Mouse (Mus musculus) lung, adult 18-20 months (tissue): Measurements from ENCODE around the gene Ccdc148.
A peak's percentile ranks its signal among the peaks of the same experiment; 100 is the strongest.

Experiments used
- DNase-seq, 2 experiments: peaks; one replicate each; pipeline ENCODE4 v3.0.0; 2022; ENCODE audit warnings: mixed read lengths in 2 of 2

The Ccdc148 gene

DNA sequence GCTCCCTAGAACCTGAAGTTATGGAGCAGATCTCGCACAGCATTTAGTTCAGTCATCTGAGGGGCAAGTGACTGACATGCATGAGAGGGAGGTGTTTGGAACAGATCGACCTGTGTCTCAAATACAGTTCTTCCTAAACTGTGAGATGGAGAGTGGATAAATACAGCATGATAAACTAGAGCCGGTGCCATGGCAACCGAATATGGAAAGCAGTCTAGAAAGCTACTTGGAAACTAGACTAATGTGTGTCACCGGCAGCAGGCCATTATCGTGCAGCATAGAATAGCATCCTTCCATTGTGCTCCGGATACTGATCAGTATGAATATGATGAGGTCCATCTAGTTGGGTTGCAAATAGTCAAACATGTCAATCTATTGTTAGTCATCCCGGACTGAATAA lies 17.7 kb upstream of the Ccdc148 start:
- no peak for DNase-seq

DNA sequence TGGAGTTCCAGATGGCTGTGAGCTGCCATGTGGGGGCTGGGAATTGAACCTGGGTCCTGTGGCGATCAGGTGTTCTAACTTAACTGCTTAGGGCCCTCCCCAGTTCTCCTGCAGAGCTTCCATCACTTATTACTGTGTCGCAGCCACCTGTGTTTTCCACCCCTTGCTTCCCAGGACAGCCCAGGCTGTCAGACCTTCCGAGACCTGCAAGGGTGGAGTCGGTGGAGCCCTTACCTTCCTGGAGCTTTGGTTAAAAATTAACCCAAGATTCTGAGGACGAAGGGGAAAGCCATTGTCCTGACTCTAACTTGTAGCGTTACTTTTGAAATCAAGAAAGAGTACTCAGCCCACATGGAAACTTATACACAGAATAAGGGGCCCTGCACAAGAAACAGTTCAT lies 15.4 kb upstream of the Ccdc148 start:
- no peak for DNase-seq

DNA sequence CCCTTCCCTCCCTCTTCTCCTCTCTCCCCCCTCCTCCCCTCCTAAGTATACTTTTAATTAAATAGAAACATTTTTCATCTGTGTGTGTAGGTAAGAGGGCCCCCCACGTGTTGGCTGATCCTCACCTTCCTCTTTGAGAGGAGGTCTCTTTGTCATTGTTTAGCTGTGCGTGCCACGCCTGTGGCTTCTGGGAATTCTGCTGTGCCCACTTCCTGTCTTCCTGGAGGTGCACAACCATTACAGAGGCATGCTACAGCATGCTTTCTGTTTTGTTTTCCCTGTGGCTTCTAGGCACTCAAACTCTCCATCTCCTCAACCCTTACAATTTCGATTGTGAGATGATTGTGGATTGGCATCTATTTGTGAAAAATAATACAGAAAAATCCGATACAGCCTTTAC lies 11.1 kb upstream of the Ccdc148 start:
- peak; percentile 49 to 74 for DNase-seq

DNA sequence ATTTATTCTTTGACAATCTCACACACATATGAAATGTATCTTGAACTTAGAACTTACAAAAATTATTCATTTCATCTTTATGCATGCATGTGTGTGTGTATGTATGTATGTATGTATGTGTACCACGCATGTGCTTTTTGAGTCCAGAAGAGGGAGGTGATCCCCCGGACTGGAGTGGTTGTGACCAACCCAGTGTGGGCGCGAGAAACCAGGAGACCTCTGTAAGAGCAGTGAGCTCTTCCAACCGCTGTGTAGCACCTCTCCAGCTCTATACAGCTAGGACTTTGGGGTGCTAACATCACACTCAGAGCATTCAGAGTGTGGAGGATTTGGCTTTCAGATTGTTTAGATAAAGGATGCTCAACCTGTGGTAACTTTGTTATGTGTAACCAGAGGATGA lies 10.1 kb upstream of the Ccdc148 start:
- DNase-seq = no peak

DNA sequence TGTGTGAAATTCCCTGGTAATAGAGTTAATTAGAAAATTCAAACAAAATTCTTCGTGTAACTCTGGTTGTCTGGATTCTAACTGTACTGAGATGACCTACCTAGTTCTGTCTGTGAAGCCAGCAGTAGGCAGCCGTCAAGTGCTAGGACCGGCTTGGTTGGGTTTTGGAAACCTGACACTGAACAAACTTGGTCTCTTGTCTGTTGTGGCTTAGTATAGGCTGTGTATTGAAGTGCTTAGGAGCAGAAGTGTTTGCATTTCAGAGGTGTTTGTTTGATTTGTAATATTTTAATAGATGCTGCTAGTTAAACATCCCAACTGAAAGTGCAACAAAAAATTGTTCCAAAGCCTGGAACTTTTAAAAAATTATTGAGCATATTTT lies 9.7 kb upstream of the Ccdc148 start:
- DNase-seq = peak; percentile 66 to 78

DNA sequence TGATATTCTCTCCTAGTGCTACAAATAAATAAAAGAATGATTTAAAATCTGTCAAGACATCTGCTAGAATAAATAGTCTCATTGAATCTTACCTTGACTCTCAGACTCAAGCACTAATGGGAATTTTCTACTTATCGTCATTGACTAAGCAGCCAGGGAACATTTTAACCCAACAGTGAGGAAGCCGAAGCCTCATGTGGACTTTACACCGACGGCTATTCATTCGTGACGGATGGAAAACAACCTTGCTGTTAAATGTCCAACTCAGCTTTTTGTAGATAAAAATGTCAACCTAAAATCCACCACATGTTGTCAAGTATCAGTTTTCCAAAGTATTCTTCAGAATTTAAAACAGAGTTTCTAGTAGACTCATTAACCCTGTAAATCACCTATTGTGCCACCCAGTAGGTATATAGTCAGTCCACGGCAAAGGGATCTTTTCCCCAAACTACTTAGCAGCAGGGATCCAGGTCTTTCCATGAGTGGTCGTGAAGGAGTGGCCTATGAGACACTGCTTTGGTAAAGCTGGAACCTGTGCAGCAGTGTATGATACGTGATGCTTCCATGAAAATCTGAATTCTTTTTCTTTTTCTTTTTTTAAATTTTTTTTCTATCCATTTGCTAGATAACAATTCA lies 9.2 kb upstream of the Ccdc148 start:
- DNase-seq = no peak

DNA sequence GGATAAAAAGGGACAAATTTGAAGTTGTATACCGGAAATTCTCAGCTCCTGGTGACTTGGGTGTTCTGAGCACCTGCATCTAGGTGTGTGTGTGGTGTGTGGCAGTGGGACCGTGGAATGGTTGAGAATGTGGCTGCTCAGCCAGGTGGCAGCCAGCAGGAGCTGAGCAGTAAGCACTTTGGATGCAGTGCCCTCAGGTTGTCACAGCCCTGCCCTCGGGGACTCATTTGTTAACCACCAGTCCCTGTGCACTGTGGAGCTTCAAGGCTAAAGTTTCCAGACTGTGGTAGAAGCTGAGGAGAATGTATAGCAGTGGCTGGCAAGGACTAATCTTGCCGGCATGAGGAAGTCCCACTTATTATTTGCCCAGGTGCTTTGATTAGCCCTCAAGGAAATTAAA lies 7.3 kb upstream of the Ccdc148 start:
- no peak for DNase-seq

DNA sequence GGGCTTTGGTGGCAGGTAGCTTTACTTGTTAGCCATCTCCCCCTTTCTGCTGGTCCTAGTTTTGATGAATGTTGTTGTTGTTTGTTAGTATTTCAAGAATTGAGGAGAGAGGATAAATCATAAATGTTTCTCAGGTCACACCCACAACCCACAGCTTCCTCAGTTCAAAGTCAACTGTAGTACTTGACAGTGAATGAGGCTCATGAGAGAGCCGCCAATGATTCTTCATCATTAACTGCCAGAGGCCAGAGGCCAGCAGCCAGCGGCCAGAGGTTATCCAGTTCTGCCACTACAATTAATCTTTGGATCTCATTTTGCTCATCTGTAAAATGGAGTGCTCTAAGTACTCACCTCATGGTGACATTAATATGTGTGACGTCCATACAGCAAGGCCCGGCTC lies 6.5 kb upstream of the Ccdc148 start:
- DNase-seq = no peak

DNA sequence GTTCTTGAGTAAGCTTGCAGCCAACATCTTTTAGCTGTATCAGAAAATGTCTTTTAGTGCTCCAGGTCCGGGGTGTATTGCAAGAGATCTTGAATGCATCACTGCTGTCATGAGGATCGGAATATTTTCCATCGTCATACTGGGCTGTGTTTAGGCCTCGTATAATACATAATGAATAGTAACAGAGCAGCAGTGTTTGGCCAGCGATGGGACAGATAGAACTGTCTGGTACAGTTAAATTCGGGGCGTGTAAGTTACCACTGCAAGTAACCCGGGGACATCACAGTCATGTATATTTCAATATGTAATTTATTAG lies 1.8 kb upstream of the Ccdc148 start:
- no peak for DNase-seq

DNA sequence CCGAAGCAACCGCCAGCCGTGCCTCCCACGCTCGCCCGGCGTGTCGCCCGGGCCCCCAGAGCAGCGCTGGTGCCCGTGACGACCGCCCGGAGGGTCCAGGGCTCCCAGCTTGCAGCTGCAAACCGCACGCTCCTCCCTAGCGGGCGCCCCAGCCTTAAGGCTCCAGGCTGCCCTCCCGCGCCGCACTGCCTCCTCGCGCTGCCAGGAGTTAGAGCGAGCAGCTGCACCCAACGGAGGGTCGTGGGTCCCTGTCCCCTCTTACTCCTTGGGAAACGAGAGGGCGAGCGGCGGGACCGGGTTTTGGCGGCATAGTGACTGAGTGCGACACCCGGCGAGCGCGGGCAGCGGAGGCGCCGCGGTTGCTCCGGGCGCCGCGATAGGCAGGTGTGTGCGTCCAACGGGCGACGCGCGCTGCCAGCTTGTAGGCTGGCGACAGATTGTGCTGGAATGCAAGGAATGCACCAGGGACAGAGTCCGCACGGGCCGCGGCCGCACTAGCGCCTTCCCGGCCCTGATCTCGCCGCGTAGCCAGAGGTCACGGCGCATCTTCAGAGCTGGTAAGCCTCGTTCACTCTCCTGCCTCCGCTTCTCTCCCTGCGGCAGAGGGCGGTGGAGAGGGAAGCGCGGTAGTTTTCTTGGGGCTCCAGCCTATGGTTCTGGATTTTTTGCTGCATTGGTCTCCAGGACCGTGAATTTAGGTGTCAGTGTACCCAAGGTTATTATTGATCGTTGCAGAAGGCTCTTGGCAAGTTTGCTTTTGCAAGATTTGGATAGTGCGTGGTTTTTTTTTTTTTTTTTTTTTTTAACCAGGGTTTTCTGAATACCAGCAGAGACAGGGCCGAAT lies 1.2 kb upstream of the Ccdc148 start:
- DNase-seq = peak; percentile 70 to 72

DNA sequence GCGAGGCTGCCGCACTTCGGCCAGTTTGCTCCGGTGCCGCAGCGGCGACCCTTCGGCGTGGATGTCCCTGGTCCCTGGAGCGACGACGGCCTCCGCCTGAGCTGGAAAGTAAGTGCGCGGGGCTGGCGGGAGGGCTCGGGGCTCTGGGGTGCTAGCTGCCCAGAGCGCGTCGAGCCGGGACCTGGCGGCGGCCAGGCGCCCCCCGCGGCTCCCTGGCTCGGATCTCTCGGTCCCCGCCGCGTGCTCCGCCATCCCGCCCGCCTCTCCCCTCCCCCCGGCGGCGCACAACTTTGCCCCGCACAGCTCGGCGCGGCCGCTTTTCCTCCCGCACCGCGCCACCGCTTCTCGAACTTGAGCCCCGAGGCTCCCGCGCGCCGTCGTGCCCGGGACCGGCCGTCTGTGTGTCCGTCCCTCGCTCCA lies 548 bp upstream of the Ccdc148 start:
- no peak for DNase-seq

DNA sequence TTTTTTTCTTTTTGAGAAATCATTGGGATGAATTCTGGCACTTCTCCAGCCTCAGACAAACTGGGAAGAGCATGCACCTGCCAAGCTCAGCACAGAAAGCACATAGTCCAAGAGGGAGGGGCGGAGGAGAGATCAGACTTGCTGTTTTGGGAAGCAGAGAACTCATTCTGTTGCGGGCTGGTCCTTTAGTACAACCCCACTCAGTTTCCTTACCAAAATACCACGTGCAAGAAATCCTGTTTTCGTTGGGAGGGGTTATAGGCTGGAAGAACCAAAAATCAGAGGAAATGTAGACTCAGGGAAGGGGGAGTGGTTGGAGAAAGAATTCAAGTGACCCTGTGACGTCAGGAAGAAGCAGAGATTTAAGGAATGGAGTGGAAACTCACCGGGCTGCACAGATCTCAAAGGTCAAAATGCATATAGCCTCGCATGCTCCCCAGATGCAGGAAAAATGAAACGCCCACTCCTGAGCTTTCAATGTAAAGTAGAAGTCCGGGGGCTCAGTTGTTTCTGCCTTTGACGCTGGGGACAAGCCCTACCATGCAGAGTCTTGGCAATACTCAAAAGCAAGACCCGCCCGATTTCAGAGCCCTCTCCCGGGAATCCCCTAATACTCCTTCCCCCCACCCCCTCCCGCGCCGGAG lies 400 bp downstream of the Ccdc148 start:
- DNase-seq = no peak

DNA sequence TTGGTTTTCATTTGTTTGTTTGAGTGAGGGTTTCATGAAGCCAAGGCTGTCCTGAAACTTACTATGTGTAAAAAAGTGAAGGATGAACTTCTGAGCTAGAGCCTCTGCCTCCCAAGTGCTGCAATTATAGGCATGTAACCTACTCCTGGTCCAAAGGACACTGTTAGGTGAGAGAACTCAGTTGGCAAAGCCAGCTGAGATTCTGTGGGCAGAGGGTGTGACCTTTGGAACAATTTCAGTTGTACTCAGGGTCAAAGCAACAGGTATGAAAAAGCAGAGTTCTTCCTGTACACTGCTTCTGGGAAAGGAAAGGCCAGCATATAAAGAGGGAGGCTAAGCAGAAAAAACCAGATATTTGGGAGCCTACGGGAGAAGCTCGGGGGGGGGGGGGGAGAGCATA lies 2.4 kb downstream of the Ccdc148 start:
- DNase-seq = no peak

DNA sequence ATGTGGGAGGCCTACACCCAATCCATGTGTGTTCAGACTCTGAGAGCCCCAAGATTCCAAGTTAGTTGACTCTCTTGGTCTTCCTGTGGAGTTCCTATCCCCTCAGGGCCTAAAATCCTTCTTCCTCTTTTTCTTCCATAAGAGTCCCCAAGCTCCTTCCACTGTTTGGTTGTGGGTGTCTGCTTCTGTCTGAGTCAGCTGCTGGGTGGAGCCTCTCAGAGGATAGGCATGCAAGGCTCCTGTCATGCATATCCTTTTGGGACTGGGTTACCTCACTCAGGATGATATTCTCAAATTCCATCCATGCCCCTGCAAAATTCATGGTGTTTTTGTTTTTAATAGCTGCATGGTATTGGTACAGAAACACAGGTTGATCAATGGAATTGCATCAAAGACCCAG lies 5.1 kb downstream of the Ccdc148 start:
- DNase-seq = no peak

DNA sequence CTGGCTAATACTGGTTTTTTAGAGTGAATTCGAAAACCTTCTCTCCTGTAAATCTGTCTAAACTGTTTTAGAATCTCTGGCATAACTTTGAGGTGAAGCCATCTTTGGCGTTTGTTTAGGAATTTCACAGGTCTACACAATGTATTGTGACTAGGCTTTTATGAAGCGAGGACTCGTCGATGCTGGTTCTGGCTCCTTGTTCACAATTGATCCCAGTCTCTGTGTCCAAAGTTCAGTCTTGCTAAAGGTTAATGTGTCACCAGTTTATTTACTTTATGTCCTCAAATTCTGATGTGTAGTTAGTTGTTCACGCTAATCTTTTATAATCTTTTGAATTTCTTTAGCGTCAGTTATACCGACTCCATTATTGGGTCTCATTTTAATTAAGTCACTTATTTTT lies 29.4 kb downstream of the Ccdc148 start:
- no peak for DNase-seq

DNA sequence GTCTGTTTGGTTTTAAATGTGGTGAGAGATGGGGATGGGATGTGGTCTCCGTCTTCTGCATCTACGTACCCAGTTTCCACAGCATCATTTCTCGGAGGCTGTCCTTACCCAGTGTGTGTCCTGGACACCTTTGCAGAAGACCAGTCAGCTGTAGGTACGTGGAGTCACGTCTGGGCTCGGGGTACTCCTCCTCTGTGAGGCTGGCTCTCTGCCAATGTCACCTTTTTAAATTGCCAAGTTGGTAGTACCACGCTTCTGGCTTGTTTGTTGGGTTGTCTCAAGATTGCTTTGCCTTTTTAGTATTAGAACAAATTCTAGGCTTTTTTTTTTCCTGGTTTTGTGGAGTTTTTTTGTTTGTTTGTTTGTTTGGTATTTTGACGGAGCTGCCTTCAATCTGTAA lies 30.7 kb downstream of the Ccdc148 start:
- DNase-seq = no peak

DNA sequence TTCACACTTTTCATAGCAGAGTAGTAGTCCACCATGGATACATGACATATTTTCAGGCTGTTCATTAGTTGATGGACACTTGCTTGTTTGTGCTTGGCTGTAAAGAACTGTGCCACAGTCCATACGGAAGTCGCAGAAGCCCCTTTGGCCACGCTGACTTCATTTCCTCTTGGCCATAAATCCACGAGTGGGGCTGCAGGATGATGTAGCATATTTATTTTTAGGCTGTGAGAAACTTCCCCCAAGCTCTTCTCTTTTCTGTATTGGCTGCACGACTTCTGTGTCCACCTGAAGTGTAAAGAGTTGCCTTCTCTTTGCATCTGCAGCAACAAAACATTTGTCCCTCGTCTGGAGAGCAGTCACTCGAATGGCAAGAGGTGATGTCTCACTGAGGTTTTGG lies 31.5 kb downstream of the Ccdc148 start:
- DNase-seq = no peak

DNA sequence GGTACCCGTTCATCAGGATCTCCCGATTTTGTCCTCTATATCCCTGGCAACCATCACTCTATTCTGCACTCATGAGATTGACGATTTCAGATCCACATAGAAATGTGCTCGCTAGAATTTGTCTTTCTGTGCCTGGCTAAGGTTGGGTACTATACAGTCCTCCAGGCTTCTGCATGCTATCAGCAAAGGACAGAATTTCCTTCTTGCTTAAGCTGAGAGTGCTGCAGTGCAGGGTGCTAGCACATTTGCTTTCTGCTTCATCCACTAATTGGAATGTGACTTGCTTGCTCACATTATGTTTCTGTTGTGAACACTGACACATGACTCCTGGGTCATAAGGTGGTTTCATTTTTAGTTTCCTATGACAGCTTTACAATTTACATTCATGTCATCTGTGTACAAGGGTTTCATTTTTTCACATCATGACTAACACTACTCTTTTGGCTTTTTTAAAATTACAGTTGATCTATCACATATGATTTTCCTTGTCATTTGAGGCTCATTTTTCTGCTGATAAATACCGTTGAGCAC lies 104.8 kb downstream of the Ccdc148 start:
- DNase-seq = no peak

DNA sequence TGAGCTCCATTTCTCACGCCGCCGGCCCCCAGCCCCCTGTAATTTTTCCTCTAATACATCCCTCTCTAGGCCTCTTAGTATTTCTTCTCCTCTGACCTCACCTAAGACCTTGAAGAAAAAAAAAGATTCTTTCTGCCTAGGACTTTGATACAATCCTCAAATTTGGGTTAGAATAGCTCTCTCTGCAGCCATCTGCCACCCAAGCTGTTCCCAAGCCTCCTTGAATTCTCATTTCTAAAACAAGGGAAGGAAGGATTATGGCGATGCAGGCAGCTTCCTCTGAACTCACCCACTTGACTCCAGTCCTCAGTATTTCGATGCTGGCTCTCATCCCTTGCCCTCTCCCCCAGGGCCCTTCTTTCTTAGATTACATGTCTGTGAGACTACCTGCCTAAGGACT lies 106.1 kb downstream of the Ccdc148 start:
- no peak for DNase-seq

DNA sequence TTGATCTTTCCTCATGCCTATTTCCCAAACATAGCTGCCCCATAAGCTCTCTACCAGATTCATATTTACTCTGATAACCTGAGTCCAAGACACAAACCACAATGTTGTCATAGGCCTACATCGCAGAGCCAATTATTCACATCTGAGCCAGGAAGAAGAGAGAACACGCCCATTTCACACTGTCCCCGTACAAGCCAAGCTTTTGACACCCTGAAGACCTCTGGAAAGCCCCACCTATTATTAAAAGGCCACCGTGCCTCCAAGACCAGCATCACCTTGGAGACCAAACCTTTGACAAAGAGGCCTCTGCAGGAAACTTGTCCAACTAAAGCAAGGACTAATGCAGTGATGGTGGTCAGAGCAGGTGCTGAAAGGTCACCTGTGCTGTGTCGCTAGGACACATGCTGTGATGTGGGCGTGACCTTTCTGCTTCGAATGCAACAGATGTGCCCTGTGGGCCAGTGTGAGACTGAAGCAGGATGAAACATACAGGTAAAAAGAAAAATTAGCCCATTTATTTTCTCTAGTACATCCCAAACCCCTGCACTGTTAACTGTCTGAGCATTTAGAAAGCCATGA lies 106.9 kb downstream of the Ccdc148 start:
- no peak for DNase-seq

DNA sequence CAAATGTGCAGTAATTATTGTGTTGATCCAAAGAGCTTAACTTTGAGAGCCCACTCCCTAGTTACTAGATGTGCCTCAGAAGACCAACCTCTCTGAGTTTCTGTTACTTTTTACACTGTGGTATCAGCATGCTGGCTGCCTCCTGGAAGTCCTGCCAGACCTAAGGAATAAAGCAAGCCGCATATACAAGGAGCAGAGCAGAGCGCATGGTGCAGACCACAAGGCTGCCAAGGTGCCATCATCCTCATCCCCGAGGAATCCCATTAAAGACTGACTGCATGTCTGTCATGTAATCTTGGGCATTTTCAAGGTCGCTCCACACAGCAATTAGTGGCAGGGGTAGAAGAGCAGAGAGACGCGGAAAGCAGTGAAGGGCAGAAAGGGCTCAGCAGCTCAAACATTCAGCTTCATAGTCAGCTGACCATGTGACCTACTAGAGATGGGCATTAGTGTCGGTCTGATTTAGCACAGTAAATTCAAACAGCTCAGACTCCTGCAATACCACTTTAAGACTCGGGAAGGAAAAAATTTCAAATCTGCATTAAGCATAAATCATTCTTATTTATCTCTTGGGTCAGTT lies 110.1 kb downstream of the Ccdc148 start:
- no peak for DNase-seq

DNA sequence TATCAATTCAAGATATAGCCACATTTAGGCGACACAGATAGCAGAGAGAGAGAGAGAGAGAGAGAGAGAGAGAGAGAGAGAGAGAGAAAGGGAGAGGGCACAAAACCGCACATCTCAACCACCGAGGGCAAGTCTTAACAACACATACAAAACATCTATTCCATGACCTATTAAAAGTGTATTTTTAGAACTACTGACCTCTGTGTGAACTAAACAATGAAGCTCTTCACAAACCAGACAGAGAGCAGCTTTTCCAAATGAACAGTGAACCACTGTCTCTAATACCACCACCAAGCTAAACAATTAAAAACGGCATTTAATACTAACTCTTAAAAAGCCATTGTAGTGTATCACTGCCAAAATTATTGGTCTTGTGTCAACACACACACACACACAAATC lies 110.8 kb downstream of the Ccdc148 start:
- DNase-seq = no peak

DNA sequence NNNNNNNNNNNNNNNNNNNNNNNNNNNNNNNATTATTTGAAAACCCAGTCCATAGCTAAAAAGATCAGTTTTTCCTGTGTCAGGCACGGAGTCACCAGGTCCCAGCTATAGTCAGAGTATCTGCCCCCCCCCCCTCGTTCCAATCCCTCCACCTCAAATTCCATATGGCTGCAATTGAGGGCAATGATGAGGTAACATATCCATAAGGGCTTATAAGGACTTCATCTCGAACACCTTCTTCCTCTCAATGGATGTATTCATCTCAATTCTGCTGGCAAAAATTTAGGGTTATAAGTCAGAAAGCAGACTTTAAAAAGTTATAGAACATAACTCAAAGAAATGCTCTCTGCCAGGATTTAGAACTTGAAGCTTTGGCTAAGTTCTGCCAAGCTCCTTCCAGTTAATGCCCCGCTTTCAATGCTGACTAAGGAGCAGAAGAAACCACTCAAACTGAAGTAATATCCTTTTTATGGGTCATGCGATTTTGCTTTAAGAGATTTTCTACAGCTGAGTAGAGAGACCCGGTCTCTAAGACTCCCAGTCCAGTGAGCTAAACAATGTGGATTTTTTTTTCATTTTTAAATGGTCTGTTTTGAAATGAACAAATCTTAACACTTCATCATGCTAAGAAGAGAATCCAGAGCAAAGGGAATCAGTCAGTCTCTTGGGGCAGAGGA lies 111.6 kb downstream of the Ccdc148 start:
- DNase-seq = no peak
